Mouse (Mus musculus) forebrain, embryonic 12.5 days (tissue): ENCODE data around the gene Agrp. TPM values are rescaled to one million over a fixed set of nuclear protein-coding genes. Genes with fewer than 3 reads are reported as not detected.

Experiments used
- ATAC-seq: fragments of 200-750 bp; cut with Nextera tagmentation; 2 replicates; pipeline ENCODE4 v1.8.0; 2017; ENCODE audit warnings: moderate TSS enrichment; ENCODE audit not compliant: low FRiP score
- H3K27ac ChIP-seq: fragments of 300-500 bp; sonication (generic); 2 replicates; pipeline ENCODE4 v1.5.1; 2016; ENCODE audit warnings: mild to moderate bottlenecking
- H3K27me3 ChIP-seq: fragments of 300-500 bp; sonication (generic); 2 replicates; pipeline ENCODE4 v1.6.1; 2016; ENCODE audit warnings: mild to moderate bottlenecking
- H3K36me3 ChIP-seq: fragments of 300-500 bp; sonication (generic); replicated peaks from 2 replicates; pipeline ENCODE4 v1.6.1; 2016; ENCODE audit warnings: mild to moderate bottlenecking
- H3K4me1 ChIP-seq: fragments of 300-500 bp; sonication (generic); 2 replicates; pipeline ENCODE4 v1.6.1; 2016
- H3K4me2 ChIP-seq: fragments of 300-500 bp; sonication (generic); 2 replicates; pipeline ENCODE4 v1.6.1; 2016; ENCODE audit warnings: mild to moderate bottlenecking, moderate library complexity
- H3K4me3 ChIP-seq: fragments of 300-500 bp; sonication (generic); replicated peaks from 2 replicates; pipeline ENCODE4 v1.5.1; 2016; ENCODE audit warnings: mild to moderate bottlenecking
- H3K9ac ChIP-seq: fragments of 300-500 bp; sonication (generic); 2 replicates; pipeline ENCODE4 v1.6.1; 2016; ENCODE audit warnings: mild to moderate bottlenecking
- H3K9me3 ChIP-seq: fragments of 300-500 bp; sonication (generic); 2 replicates; pipeline ENCODE4 v1.6.1; 2016
- WGBS: fragments of 180-500 bp; shearing (Covaris S2); methylation state at CpG from one replicate; pipeline ENCODE4 v1.1.7; 2016; 5-methylcytosine and 5-hydroxymethylcytosine counted together
- microRNA counts: library from miRNA; unstranded; fragments of <30 nt; microRNA quantifications from one replicate; lab custom pipeline; 2017
- microRNA-seq: library from miRNA; unstranded; fragments of <30 nt; microRNA quantifications from one replicate; pipeline ENCODE4, GENCODE M21; 2017
- polyA plus RNA-seq: library from polyadenylated mRNA; unstranded; fragments of >200 nt; fragmentation: Nextera tagmentation; extraction: Ambion mirVana; gene quantifications from 2 replicates; pipeline ENCODE4 v1.2.1, GENCODE M21; 2016

Gene Agrp
- polyA plus RNA-seq, 1 experiment from 2014 or later: 0.61 TPM

- 0% methylated on average over 2 of the region's 2 CpGs for WGBS
- peaks cover 43% of the 10 kb centered on the region for H3K27me3 ChIP-seq
- no peaks in the 10 kb centered on the region for H3K9me3 ChIP-seq
- H3K36me3 ChIP-seq: peaks cover 21% of the 10 kb centered on the region
- peak overlapping the region; percentile 65 for H3K4me3 ChIP-seq
- H3K9ac ChIP-seq: peak overlapping the region; percentile 71
- peak overlapping the region; percentile 67; the same call in 1 of the 2 replicates for H3K27ac ChIP-seq
- H3K4me2 ChIP-seq: peak overlapping the region; percentile 95
- H3K4me1 ChIP-seq: peaks cover 54% of the 10 kb centered on the region
- ATAC-seq: no peak
Measured at GRCm38 (mm10) chr8:105519591-105519990, 117.6 kb downstream of the Agrp start.

- H3K27ac ChIP-seq: peak within 1 kb of the TSS; percentile 67
- peak; percentile 65 for ATAC-seq
- H3K9me3 ChIP-seq: no peaks in the 10 kb centered on the region
- peak within 1 kb of the TSS; percentile 71 for H3K9ac ChIP-seq
- peaks cover 14% of the 10 kb centered on the region for H3K36me3 ChIP-seq
- peak within 1 kb of the TSS; percentile 65 for H3K4me3 ChIP-seq
- WGBS: 1% methylated on average over 67 of the region's 68 CpGs
- peaks cover 54% of the 10 kb centered on the region for H3K4me1 ChIP-seq
- H3K4me2 ChIP-seq: peak within 1 kb of the TSS; percentile 95
- peaks cover 47% of the 10 kb centered on the region for H3K27me3 ChIP-seq
Measured at GRCm38 (mm10) chr8:105518436-105519313, 118.5 kb downstream of the Agrp start, which contains the start of gene Hsd11b2. Gene Hsd11b2, plus strand, starts transcription at chr8:105518755.

DNA sequence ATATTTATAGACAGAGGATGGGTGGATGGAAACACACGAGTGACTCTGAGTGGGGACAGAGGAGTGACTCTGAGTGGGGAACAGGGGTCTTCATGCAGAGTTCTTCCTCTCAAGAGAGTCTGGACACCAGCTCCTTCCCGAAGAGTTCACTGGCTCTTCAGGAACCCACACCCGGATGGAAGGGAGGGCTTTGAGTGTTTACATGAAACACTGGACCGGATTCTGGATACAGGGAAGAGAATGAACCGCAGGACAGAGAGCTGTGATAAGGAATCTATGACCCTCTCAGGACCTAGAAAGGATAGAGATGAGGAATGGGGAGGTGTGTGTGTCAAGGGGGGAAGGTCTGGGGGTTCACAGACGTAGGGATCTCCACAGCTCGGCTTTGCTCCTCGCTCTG lies 119.8 kb downstream of the Agrp start:
- no peak overlapping the region for H3K4me3 ChIP-seq

More for the DNA sequence above, 119.8 kb downstream of the Agrp start:
- WGBS: 53% methylated on average over 8 of the region's 8 CpGs
- H3K4me2 ChIP-seq: 0 out of 2 replicates have a peak overlapping the region, but pooled peaks have one; percentile 0
- no peaks in the 10 kb centered on the region for H3K9me3 ChIP-seq
- no peak overlapping the region for H3K9ac ChIP-seq
- peaks cover 54% of the 10 kb centered on the region for H3K4me1 ChIP-seq
- H3K36me3 ChIP-seq: peaks cover 4% of the 10 kb centered on the region; the same call in 1 of the 2 replicates
- ATAC-seq: no peak
- peaks cover 47% of the 10 kb centered on the region for H3K27me3 ChIP-seq
- H3K27ac ChIP-seq: no peak overlapping the region

MicroRNAs encoded within 50 kb of the gene (microRNA counts, 519-probe panel; counts per million panel counts)
- 3,520 counts per million, percentile 34 among the panel's probes with 10 or more counts for microRNA mmu-miR-1966 (lab: Ali Mortazavi, UCI)

Small RNAs within 50 kb of the gene (microRNA-seq; reads per million reads assigned to microRNA genes)
- not detected for gene Mir1966

Other genes starting within 250 kb of the Agrp start
- 0.13 TPM in 1 of 2 replicates, not detected in the other for gene Kctd19, start 223.9 kb downstream of the Agrp start, polyA plus RNA-seq
- gene Lrrc36, start 223.8 kb downstream of the Agrp start, polyA plus RNA-seq: 1.2 and 1.4 TPM in 2 replicates
- gene Tppp3, start 165.9 kb downstream of the Agrp start, polyA plus RNA-seq: 39.9 and 41.3 TPM in 2 replicates
- 24.7 and 26.1 TPM in 2 replicates for gene Zdhhc1, start 140.5 kb downstream of the Agrp start, polyA plus RNA-seq
- gene Hsd11b2, start 118.6 kb downstream of the Agrp start, polyA plus RNA-seq: 10.9 and 12.0 TPM in 2 replicates
- gene Atp6v0d1, start 71.3 kb downstream of the Agrp start, polyA plus RNA-seq: 94.3 and 95.4 TPM in 2 replicates
- 17.3 and 18.8 TPM in 2 replicates for gene Ripor1, start 32.1 kb downstream of the Agrp start, polyA plus RNA-seq
- gene Ctcf, start 825 bp downstream of the Agrp start, polyA plus RNA-seq: 163 and 165 TPM in 2 replicates
- 4.9 and 5.2 TPM in 2 replicates for gene Carmil2, start 48.9 kb upstream of the Agrp start, polyA plus RNA-seq
- 83.0 and 88.7 TPM in 2 replicates for gene Acd, start 63.7 kb upstream of the Agrp start, polyA plus RNA-seq
- gene Pard6a, start 63.8 kb upstream of the Agrp start, polyA plus RNA-seq: 28.9 and 32.5 TPM in 2 replicates
- gene 4933405L10Rik, start 70.3 kb upstream of the Agrp start, polyA plus RNA-seq: 0.27 and 0.32 TPM in 2 replicates
- gene Enkd1, start 70.8 kb upstream of the Agrp start, polyA plus RNA-seq: 35.7 and 37.0 TPM in 2 replicates
- gene Gfod2, start 121.3 kb upstream of the Agrp start, polyA plus RNA-seq: 57.1 and 57.4 TPM in 2 replicates
- gene Ranbp10, start 190.0 kb upstream of the Agrp start, polyA plus RNA-seq: 14.5 and 14.6 TPM in 2 replicates
- gene Tsnaxip1, start 190.3 kb upstream of the Agrp start, polyA plus RNA-seq: 0.12 and 0.51 TPM in 2 replicates
- gene Cenpt, start 215.9 kb upstream of the Agrp start, polyA plus RNA-seq: 67.1 and 70.7 TPM in 2 replicates
- gene Thap11, start 217.7 kb upstream of the Agrp start, polyA plus RNA-seq: 80.4 and 81.9 TPM in 2 replicates
- gene Nutf2, start 223.2 kb upstream of the Agrp start, polyA plus RNA-seq: 275 and 317 TPM in 2 replicates
- 67.4 and 72.2 TPM in 2 replicates for gene Edc4, start 243.5 kb upstream of the Agrp start, polyA plus RNA-seq